Mouse (Mus musculus) right cerebral cortex, postnatal 4 days (tissue): ENCODE measurements around the gene Hmga1.
A peak's percentile ranks its signal among the peaks of the same experiment; 100 is the strongest.

Source experiments
- DNase-seq: peaks from one replicate; pipeline ENCODE4 v3.0.0-alpha.2; 2022

Hmga1 gene

GRCm38 (mm10) chr17:27560926-27561480 lies 4.7 kb downstream of the Hmga1 start:
- no peak for DNase-seq

GRCm38 (mm10) chr17:27561809-27562526 lies 5.7 kb downstream of the Hmga1 start:
- no peak for DNase-seq

- DNase-seq, result no peak
Measured at GRCm38 (mm10) chr17:27563771-27564244, 7.5 kb downstream of the Hmga1 start.

GRCm38 (mm10) chr17:27564391-27565162 lies 8.3 kb downstream of the Hmga1 start:
- no peak for DNase-seq

GRCm38 (mm10) chr17:27565163-27565941 lies 9.1 kb downstream of the Hmga1 start, which contains the start of gene AI413582:
Gene AI413582, minus strand, starts transcription at chr17:27565756.
- peak; percentile 97 for DNase-seq

GRCm38 (mm10) chr17:27565942-27566267 lies 9.6 kb downstream of the Hmga1 start:
- no peak for DNase-seq

- no peak for DNase-seq
Measured at GRCm38 (mm10) chr17:27568228-27568627, 11.9 kb downstream of the Hmga1 start.

- no peak for DNase-seq
Measured at GRCm38 (mm10) chr17:27571315-27571714, 15.0 kb downstream of the Hmga1 start.

- DNase-seq, result no peak
Measured at GRCm38 (mm10) chr17:27573772-27574320, 17.5 kb downstream of the Hmga1 start.

- peak; percentile 73 for DNase-seq
Measured at GRCm38 (mm10) chr17:27574470-27575115, 18.3 kb downstream of the Hmga1 start.

- no peak for DNase-seq
Measured at GRCm38 (mm10) chr17:27575116-27575776, 18.9 kb downstream of the Hmga1 start.

- no peak for DNase-seq
Measured at GRCm38 (mm10) chr17:27576056-27576455, 19.8 kb downstream of the Hmga1 start.

GRCm38 (mm10) chr17:27577468-27577867 lies 21.2 kb downstream of the Hmga1 start:
- DNase-seq, result no peak

GRCm38 (mm10) chr17:27578487-27578886 lies 22.2 kb downstream of the Hmga1 start:
- no peak for DNase-seq

- no peak for DNase-seq
Measured at GRCm38 (mm10) chr17:27579816-27580215, 23.5 kb downstream of the Hmga1 start.

GRCm38 (mm10) chr17:27580392-27581068 lies 24.2 kb downstream of the Hmga1 start:
- no peak for DNase-seq

GRCm38 (mm10) chr17:27583185-27583894 lies 27.0 kb downstream of the Hmga1 start:
- no peak for DNase-seq

GRCm38 (mm10) chr17:27586661-27587060 lies 30.4 kb downstream of the Hmga1 start:
- no peak for DNase-seq

GRCm38 (mm10) chr17:27587252-27587651 lies 31.0 kb downstream of the Hmga1 start:
- DNase-seq, result peak; percentile 43

- no peak for DNase-seq
Measured at GRCm38 (mm10) chr17:27588231-27588630, 31.9 kb downstream of the Hmga1 start.
